Mouse (Mus musculus) heart, postnatal 4 days (tissue): ENCODE data around the gene Plpp6. TPM values are rescaled to one million over a fixed set of nuclear protein-coding genes. Genes with fewer than 3 reads are reported as not detected.

Experiments used
- DNase-seq: peaks from one replicate; pipeline ENCODE4 v3.0.0; 2021
- total RNA-seq, 2 experiments: library from RNA; stranded (reverse); gene quantifications; 2 replicates each; pipeline ENCODE4 v1.2.3; 2021

Gene Plpp6
- 1 to 10 TPM; 6.6 to 7.0 TPM for total RNA-seq

DNA sequence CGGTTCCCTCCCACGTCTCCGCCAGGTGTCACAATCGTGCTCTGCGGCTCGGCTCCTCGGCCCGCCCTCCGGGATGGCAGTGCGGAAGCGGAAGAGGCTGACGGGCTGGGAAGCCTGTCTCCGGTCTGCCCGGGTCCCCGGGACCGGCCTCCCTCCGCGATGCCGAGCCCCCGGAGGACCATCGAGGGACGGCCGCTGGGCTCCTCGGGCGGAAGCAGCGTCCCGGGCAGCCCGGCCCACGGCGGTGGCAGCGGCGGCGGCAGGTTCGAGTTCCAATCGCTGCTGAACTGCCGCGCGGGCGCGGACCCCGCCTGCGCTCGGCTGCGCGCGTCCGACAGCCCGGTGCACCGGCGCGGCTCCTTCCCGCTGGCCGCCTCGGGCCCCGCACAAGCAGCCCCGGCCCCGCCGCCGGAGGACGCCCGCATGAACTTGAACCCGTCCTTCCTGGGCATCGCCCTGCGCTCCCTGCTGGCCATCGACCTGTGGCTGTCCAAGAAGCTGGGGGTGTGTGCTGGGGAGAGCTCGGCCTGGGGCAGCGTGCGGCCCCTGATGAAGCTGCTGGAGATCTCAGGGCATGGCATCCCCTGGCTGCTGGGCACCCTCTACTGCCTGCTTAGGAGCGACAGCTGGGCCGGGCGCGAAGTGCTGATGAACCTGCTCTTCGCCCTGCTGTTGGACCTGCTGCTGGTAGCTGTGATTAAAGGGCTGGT lies at the start of gene Plpp6:
Gene Plpp6, plus strand, starts transcription at position 112 of the 710 bp plus-strand sequence.
- peak; percentile 81 for DNase-seq

DNA sequence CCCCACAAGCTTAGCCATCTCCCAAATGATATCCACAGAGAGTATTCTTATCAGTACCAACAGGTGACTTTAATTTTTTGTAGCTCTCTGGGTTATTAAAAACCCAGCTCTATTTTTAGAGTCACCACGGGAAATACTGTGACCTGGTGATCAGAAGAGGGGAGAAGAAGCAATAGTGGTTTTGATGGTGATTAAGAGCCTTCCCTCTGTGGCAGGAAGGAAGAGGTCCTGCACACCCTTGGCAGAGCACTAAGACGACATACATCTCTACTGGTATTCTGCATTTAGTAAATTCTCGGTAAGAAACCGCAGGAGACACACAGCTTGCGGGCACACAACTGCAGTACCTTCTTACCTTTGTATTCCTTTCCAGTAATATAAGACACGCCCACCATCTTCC lies 49.2 kb upstream of the Plpp6 start:
- DNase-seq, result no peak

DNA sequence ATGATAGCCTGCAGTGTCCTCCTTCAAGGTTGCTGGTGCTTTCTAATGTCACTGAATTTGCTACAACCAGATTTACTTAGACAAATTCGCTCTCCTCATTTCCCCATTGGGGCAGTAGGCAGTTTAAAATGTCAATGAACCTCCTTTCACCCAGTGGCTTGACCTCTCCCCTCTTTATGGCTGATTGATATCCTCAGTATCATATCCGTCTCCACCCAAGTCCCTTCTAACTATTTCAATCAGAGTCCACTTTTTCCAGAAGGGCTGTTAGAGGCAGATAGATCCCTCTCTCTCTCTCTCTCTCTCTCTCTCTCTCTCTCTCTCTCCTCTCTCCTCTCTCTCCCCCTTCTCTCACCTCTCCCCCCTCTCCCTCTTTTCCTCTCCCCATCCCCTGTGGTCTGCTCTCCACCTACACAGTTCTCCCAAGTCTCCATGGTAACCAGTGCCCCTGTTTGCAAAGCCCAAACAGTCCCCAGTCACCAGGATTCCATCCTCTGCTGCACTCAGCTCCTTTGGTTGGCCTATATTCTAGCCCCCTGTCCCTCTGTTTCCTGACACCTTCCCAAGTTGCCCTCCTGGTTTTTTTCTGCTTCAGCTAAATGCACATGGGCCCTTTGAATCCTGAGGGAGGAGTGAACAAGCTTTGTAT lies 48.0 kb upstream of the Plpp6 start:
- DNase-seq, result no peak

DNA sequence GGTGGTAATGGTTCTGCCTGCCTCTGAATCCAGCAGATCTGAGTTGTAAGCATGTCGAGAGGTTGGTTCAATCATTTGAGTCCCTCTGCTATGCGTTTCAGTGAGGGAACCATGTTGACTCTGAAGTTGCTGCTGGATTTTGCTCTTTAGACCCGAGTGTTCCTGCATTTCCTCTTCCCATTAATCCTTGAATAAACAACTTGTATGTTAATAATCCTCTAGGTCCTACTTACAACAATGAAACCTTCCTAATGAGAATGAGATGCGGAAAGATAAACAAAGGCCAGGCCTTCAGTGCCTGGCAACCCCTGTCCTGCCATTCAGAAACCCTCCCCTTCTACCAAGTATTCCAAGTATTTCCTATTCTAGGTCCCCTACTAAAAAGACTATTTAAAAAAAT lies 47.3 kb upstream of the Plpp6 start:
- no peak for DNase-seq

DNA sequence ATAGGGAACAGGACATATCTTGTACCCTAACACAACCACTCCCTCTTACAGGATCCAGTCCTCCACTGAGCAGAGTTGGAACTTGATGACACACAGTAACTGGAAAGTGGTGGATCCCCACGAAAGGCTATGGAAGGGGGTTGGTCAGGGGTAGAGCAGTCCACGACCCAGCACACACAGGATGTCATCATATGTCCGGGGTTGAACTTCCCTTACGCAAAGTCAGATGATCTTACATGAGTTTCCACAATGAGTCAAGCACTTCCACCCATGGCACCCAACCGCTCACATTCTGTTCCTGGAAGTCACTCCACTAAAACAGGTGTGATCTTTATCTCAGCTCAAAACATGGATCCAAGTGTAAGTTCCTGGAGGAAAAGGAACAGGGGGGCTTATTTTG lies 45.9 kb upstream of the Plpp6 start:
- DNase-seq, result no peak

DNA sequence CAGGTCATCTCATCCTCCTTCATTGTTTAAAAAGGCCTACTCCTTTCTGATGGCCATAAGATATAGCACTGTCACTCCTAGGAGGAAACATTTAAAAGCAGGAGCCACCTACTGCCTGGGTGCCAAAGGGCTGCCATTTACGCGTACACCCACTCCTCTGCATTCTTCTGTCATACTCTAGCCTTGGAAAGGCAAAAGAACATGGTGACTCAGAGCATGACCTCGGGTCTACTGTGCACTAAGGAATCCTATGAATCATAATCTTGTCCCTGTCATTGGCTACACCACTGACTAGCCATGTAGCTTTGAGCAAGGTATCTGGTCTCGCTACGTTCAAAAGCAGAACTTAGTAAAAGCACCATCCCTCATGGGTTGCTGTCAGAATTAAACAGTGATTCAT lies 37.4 kb upstream of the Plpp6 start:
- no peak for DNase-seq

DNA sequence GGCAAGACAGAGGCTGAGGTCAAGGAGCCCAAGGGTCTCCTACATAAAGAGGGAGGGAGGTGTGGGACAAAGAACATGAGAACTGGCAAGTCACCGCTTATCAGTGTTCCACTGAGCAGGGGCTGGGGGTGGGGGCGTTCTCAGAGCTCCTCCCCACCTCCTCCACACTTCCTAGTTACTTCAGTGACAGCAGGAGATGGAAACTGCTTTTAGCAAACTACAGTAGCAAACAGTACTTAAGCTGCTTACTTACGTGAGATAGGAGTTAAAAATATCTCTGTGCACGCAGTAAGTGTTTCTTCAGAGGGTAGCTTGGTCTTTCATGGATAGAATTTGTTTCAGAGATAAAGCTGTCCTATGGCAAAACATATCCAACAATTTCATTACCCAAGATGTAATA lies 36.4 kb upstream of the Plpp6 start:
- DNase-seq, result no peak

DNA sequence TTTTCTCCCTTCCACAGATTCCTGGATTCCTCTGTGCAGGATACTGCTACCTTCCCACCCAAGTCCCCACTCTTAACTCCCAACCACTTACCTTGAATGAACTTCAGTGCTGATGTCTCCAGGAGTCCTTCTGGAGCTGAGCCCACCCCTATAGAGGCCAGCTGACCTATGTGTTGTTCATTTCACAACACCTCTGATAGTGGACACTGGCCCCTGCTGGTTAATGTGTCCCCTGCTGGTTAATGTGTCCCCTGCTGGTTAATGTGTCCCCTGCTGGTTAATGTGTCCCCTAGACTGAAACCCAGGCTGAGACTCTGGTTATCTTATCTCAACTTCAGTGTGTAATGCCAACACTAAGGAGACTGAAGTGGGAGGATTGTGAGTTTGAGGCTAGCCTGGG lies 34.7 kb upstream of the Plpp6 start:
- no peak for DNase-seq

DNA sequence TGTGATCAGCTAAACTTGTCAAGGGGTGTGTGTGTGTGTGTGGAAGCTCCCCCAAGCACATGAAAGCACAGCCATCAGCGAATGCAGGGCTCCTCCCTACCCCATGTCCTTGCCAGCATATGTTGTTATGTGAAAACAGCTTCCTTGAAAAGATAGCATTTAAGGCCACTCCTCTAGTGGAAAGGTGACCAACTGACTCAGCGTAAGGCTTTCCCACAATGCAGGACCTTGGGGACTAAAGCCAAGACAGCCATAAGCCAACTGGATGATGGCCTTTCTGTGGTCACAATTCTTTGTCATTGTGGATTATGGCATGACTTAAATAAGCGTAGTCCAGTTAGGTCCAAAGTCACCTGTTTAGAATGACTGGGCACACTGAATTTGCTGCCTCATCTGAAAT lies 28.9 kb upstream of the Plpp6 start:
- no peak for DNase-seq

DNA sequence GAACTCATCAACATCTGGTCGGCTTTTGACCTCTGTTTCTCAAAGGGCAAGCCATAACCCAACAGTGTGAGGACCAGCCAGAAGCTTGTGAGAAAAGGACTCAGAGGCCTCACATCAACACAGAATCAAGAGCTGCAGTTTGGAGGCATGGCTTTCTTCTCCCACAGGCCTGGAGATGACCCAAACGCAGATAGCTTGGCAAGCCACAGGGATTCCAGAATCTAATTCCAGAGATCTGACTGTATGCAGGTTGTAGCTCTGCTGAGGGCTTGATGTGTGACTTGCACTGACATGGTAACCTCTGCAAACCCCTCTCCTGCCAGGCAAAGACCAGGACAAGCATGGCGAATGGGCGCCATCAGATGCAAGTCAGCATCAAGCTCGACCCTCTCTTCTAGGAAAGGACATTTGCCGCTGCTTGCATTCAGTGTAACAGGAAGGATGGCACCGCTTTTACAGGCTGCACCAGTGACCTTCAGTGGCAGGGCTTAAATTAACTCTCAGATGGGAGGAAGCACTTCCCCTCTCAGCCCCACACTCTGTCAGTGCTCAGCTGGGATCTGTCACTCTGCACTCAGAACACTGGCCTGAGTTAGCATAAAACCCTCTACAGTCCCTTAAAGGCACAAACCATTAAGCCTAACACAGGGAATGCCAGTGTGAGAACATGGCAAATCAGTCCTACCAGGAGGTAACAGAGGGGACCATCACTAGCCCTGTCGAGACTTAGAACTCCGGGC lies 23.4 kb upstream of the Plpp6 start:
- peak; percentile 50 for DNase-seq

DNA sequence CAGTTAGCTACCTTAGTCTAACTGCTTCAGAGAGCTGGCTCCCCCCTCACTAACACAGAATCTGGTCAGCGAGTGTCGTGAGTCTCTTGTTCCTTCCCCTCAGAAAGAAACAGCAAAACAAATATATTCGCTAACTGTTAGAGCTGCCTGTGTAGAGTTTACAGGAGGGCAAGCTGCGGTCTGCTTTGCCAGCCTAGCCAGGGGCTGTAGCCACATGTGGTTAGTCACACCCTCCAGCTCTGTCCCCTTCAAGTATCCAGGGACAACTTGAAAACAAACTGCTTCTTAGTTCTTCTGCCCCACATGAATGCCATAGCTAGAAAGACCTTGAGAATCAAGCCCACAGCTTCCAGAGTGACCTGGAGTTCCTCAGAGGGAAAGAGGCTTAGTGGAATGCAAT lies 22.5 kb upstream of the Plpp6 start:
- DNase-seq, result no peak

DNA sequence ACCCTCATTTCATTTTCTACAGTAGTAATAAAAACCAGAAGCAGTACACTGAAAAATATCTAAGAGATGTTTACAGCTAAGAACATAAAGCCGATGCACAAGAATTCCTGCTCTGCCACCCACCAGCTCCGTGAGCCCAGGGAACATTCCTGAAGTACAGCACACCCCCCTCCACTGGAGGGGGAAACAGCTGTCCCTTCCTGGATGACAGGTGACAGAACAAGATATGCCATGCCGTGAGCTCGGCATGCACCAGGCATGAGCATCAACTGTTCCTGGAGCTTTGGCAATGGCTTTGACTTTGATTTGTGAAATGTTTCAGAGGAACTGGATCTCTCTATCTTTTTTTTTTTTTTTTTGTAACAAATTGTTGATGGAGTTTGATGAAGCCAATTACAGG lies 17.0 kb upstream of the Plpp6 start:
- DNase-seq, result peak; percentile 12

DNA sequence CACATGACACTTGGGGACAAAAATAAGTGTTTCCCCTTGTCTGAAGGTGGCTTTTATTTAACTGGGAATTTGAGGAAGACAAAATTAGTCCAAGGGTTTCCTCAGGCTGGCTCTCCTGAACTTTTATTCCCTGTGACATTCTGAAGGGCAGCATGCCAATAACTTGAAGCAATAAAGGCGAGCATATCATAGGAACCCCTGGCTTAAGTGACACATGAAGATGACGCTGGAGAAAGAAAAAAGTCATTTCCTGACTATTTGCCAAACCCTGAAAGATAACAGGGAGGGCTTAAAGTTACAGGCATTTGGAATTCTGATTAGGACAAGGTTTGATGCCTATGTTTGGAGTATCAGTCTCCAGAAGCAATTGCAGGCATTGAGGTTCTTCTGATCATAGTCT lies 16.4 kb upstream of the Plpp6 start:
- no peak for DNase-seq

DNA sequence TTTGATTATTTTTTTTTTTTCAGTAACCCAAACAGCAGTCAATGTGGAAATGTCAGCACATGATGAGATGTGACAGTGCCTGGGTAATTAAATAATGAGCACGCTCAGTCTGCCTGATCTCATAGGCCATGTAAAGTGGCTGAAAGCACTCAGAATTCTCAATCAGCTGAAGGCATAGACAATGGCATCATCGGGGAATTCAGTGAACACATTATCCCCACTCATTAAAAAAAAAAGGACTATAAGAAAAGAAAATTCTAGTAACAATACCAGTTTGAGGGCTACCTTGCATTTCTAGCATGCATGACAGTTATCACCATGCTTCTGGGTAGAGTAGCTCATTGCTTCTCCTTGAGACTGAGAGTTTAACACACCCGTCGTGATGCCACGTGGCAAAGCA lies 12.5 kb upstream of the Plpp6 start:
- DNase-seq, result no peak

DNA sequence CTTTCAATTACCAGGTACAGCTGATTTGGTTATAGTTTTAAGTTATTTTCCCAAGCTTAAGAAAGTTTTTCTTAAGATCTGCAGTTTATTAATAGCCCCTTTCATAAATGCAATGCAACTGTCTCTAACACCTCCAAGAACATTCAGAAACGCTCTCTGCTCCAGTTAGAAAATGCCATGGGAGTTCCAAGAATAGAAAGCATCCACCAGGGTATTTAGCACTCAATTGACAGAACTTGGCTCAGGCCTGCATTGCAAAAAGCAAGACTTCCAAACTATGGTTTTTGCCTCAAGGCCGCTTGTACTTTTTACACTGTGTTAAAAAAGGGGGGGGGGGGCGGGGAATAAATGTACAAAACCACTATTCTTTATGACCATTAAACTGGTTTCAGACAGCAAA lies 640 bp upstream of the Plpp6 start:
- DNase-seq, result no peak

DNA sequence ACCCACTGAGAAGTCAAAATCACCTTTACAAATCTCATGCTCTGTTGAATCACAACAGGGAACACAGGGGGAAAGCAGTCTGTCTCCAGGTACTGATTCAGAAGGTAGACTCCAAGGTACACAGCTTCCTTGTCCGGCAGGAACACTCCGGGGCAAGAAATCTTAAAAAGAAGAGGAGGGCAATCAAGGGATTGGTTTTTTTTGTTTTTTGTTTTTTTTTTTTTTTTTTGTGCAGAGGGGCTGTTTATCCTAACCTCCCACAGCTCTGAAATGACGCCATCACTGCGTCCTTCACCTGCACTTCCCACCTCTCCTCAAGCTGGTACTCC lies 276 bp upstream of the Plpp6 start:
- no peak for DNase-seq

DNA sequence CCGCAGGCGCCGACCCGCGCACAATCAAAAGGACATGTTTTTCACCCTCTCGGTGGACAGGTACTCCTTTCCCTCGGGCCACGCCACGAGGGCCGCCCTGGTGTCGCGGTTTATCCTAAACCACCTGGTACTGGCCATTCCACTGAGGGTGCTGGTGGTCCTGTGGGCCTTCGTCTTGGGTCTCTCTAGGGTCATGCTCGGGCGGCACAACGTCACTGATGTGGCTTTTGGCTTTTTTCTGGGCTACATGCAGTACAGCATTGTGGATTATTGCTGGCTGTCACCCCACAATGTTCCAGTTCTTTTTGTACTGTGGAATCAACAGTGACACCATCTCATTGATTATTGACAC lies 775 bp downstream of the Plpp6 start:
- DNase-seq, result no peak

DNA sequence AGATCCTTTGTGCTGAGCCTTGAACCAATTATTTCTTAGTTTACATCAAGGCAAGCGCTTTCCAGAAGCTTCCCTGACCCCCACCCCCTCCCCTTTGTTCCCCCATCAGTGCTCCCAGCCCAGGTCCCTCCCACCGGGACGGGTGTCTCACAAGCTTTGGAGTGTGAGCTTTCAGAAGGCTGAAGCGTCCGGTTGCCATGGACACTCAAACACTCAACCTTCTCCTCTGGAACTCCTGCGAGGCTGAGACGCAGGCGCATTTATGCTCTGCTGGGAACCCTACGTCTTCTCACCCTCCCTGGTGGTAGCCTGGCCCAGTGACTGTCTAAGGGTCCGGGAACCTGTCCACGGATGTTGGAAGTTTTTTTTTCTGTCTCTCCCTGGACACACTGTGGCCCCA lies 3.9 kb downstream of the Plpp6 start, which contains the start of gene 4430402I18Rik:
Gene 4430402I18Rik, minus strand, starts transcription at position 149 of the 400 bp plus-strand sequence.
- no peak for DNase-seq

DNA sequence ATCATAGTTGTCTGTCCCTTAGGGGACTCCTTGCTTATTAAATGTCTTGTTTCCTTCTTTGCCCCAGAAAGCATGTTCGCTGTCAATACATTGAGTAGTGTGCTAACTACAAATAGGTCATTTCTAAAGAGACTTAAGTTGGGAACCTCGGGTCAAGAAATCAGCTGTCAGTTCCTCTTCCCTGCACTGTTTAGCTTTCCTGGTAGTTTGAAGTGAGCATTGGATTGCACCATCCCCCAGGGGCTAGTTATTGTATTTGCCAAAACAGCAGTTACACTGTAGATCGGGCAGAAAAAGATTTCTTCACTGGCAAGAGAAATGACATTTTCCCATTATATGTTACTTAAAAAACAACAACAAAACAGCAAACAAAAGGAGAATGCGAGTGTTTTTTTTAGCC lies 4.4 kb downstream of the Plpp6 start:
- no peak for DNase-seq

DNA sequence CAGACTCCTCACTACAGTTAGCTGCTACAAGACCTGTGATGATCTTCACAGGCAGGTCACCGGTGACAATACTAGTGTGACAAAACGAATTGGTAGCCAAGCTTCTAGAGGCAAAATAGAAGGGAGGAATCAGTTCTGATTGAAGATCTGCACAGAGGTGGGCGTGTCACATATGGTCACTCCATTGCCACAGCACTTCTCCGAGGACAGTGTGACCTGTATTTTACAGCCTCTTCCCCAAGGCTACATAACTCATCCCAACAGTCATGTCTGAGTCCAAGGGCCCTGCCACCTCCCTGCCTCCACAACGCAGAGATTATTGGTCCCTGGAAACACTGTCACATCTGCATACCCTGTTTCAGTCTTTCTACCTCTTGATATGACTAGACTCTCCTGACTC lies 5.5 kb downstream of the Plpp6 start:
- no peak for DNase-seq

DNA sequence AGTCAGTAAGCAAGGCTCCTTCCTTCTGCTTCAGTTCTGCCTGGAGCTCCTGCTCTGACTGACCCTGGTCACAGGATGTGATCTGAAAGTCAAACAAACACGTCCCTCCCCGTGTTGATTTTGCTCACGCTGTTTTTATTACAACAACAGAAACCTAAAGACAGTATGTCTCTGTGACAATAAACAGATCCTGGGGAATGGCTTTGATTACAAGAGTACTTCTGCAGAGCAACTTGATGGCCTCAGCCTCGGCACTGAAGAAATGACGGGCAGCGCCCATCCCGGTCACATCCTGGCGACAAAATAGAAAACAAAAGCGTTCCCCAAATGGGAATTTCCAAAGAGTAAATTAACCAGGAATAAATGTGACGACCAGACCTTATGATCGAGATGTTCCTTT lies 6.5 kb downstream of the Plpp6 start:
- no peak for DNase-seq

DNA sequence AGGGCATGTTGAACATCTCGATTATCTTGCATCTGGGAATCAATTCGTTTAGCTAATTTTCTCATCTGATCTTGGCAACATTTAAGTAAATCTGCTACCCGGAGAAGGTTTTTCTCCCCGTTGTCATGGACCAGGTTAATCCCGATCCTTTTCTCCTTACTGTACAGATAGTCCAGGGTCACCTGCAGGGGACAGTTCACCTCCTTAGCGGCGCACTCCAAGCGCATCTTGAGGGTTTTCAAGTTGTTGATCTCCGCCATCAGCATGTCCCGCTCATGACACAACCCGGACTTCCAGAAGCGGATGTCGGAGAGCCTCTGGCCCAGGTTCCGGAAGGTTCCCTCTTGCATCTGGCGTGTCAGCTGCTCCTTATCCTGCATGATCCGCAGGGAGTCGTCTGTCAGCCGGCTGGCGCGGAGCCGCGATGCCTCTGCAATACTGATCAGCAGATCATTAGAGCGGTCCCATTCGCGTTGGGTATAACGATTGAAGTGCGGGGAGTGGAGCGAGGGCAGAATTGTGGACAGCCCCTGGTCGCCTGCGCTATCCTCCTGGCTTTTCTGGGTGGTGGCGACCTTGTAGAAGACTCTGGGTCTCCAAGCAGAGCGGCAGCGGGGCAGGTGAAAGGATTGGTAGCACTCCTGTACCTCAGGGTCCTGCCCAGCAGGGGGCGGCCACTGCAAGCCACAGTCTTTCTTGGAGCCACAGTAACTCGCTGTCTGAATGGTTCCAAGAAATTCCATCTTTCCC lies 11.3 kb downstream of the Plpp6 start:
- DNase-seq, result peak; percentile 84

DNA sequence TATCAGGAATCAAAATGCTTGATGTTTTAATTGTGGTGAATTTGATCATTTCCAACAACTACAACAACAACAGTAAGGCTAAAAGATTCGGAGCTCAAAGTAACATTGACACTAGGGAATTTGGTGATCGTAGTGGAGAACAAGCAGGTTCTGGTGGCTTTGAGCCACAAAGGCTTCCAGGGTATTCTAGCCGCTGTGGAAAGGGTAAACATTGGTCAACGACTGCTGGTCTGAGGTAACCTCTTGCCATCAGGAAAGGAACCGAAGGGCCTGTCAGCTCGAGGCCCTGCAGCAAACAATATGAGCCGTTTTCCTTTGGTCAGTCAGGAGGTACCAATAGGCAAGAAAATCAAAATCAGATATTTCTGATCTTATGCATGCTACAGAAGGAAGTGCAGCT lies 18.9 kb downstream of the Plpp6 start:
- DNase-seq, result no peak
